Mouse (Mus musculus) heart, embryonic 14.5 days (tissue): Measurements from ENCODE around the gene Frk. TPM values are rescaled to one million over a fixed set of nuclear protein-coding genes. Genes with fewer than 3 reads are reported as not detected.

ENCODE experiments used
- ATAC-seq: fragments of 200-750 bp; cut with Nextera tagmentation; 2 replicates; pipeline ENCODE4 v1.8.0; 2017; ENCODE audit warnings: low read depth, moderate TSS enrichment; ENCODE audit not compliant: insufficient number of reproducible peaks, insufficient read depth, low FRiP score
- H3K27ac ChIP-seq, 2 experiments: fragments of 200-500 bp in 1 of 2; fragments of 300-500 bp in 1 of 2; sonication (generic) in 1 of 2; replicated peaks in 1 of 2; 2 replicates each; pipeline ENCODE4 v1.5.1; 2012 to 2014; ENCODE audit warnings: low read depth in 2 of 2, low read length in 2 of 2, control low read depth in 1 of 2, mild to moderate bottlenecking in 1 of 2, mixed read lengths in 1 of 2; ENCODE audit not compliant: control insufficient read depth in 1 of 2, insufficient read depth in 1 of 2
- H3K27me3 ChIP-seq: fragments of 300-500 bp; sonication (generic); 2 replicates; pipeline ENCODE4 v1.6.1; 2014; ENCODE audit warnings: mild to moderate bottlenecking, low read length, control low read depth; ENCODE audit not compliant: control insufficient read depth, insufficient read depth
- H3K36me3 ChIP-seq: fragments of 300-500 bp; sonication (generic); 2 replicates; pipeline ENCODE4 v1.6.1; 2014; ENCODE audit warnings: mild to moderate bottlenecking, control low read depth, low read length, mixed read lengths; ENCODE audit not compliant: control insufficient read depth, insufficient read depth
- H3K4me1 ChIP-seq, 2 experiments: fragments of 200-500 bp in 1 of 2; fragments of 300-500 bp in 1 of 2; sonication (generic) in 1 of 2; 2 replicates each; pipeline ENCODE4 v1.6.1; 2012 to 2014; ENCODE audit warnings: low read length in 2 of 2, control low read depth in 1 of 2, mixed read lengths in 1 of 2; ENCODE audit not compliant: control insufficient read depth in 2 of 2, insufficient read depth in 2 of 2
- H3K4me2 ChIP-seq: fragments of 300-500 bp; sonication (generic); 2 replicates; pipeline ENCODE4 v1.6.1; 2014; ENCODE audit warnings: mild to moderate bottlenecking, low read length
- H3K4me3 ChIP-seq, 2 experiments: fragments of 200-500 bp in 1 of 2; fragments of 300-500 bp in 1 of 2; sonication (generic) in 1 of 2; 2 replicates each; pipeline ENCODE4 v1.5.1; 2012 to 2014; ENCODE audit warnings: low read length in 2 of 2, mild to moderate bottlenecking in 2 of 2, control low read depth in 1 of 2, low read depth in 1 of 2, moderate library complexity in 1 of 2; ENCODE audit not compliant: control insufficient read depth in 1 of 2, insufficient read depth in 1 of 2
- H3K9ac ChIP-seq: fragments of 300-500 bp; sonication (generic); 2 replicates; pipeline ENCODE4 v1.6.1; 2014; ENCODE audit warnings: mild to moderate bottlenecking, low read length
- H3K9me3 ChIP-seq: fragments of 300-500 bp; sonication (generic); 2 replicates; pipeline ENCODE4 v1.6.1; 2016; ENCODE audit warnings: low read length, control low read depth; ENCODE audit not compliant: control insufficient read depth
- WGBS: fragments of 180-500 bp; shearing (Covaris S2); extraction: QIAGEN DNeasy Blood & Tissue Kit; methylation state at CpG from one replicate; pipeline ENCODE4 v1.1.7; 2014; 5-methylcytosine and 5-hydroxymethylcytosine counted together
- polyA plus RNA-seq: library from polyadenylated mRNA; unstranded; fragments of >200 nt; fragmentation: Nextera tagmentation; extraction: Ambion mirVana; gene quantifications from 2 replicates; pipeline ENCODE4 v1.2.1, GENCODE M21; 2014

Frk gene
- polyA plus RNA-seq, 1 experiment from 2014 or later, result 5.3 TPM

DNA sequence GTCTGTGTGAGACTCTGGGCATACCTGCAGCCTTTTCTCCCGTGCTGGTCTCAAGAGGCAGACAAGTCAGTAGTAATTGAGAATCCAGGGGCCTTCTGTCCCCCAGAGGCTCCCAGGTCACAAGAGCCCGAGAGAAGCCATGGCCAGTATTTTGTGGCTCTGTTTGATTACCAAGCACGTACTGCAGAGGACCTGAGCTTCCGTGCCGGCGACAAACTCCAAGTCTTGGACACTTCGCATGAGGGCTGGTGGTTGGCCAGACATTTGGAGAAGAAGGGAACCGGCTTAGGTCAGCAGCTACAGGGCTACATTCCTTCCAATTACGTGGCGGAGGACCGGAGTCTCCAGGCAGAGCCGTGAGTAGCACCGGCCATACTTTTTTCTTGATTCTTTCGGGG is 814 bp downstream of the Frk start:
- H3K9me3 ChIP-seq, result no peaks in the 10 kb centered on the region
- H3K4me1 ChIP-seq, result peaks cover 0 to 10% of the 10 kb centered on the region in 2 experiments; a peak in 2 of 4 replicates
- H3K4me2 ChIP-seq, result peak overlapping the region; percentile 60
- ATAC-seq, result no peak
- 52% methylated on average over 14 of the region's 14 CpGs for WGBS
- H3K4me3 ChIP-seq, result peak overlapping the region; percentile 41 to 43
- peak overlapping the region; percentile 72 for H3K9ac ChIP-seq
- no peaks in the 10 kb centered on the region for H3K27me3 ChIP-seq
- H3K27ac ChIP-seq, result peak overlapping the region; percentile 58 to 79
- H3K36me3 ChIP-seq, result no peaks in the 10 kb centered on the region

DNA sequence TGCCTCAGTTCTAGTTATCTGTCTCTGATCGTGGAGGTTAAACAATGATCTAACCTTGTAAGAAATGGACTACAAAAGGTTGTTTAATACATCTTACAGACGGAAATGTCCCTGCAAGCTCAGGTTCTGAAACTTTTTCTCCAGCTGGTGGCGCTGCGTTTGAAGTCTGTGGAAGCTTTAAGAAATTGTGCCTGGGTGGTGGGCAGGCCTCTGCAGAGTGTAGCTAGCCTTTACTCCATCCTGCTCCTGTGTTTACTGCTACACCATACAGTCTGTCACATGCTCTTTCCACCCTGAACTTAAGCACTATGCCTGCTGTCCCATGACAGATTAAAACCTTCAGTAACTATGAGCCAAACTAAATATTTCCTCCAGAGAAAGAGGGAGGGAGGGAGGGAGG is 1.9 kb downstream of the Frk start:
- no peak overlapping the region for H3K27ac ChIP-seq
- no peak for ATAC-seq
- H3K27me3 ChIP-seq, result no peaks in the 10 kb centered on the region
- peak overlapping the region; percentile 60 for H3K4me2 ChIP-seq
- H3K4me1 ChIP-seq, result peaks cover 0 to 10% of the 10 kb centered on the region in 2 experiments; a peak in 2 of 4 replicates
- no peak overlapping the region for H3K9ac ChIP-seq
- 57% methylated on average over 4 of the region's 4 CpGs for WGBS
- H3K36me3 ChIP-seq, result no peaks in the 10 kb centered on the region
- no peaks in the 10 kb centered on the region for H3K9me3 ChIP-seq
- no peak overlapping the region; a peak in 1 of 4 replicates for H3K4me3 ChIP-seq

DNA sequence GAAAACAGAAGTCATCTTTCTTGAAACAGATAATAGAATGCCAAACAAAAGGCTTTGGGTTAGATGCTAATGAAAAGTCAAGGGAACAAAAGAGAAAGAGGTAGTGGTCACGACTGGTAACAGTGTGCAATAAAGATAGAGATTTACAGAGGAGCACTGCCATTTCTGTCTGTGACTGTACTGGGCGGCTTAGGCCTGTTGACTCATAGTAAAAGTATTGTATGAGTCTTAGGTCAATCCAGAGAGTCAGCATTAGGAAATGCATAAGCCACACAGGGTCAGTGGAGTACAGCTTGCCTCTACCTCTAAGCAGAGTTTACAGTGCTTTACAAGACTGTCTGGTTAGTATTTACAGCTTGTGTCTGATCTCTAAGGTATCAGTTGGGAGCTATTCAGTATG is 24.6 kb downstream of the Frk start:
- Histone ChIP-seq H3K4me3 (no peak overlapping the region), H3K36me3 (no peaks in the 10 kb centered on the region), H3K9me3 (no peaks in the 10 kb centered on the region), H3K9ac (no peak overlapping the region), H3K27me3 (no peaks in the 10 kb centered on the region), H3K27ac (no peak overlapping the region), H3K4me2 (no peak overlapping the region), H3K4me1 (peaks cover 3% of the 10 kb centered on the region in 2 experiments)
- WGBS, result 74% methylated on average over 2 of the region's 2 CpGs
- ATAC-seq, result no peak

- 46% methylated on average over 1 of the region's 1 CpGs for WGBS
- Histone ChIP-seq H3K4me2 (no peak overlapping the region), H3K27me3 (no peaks in the 10 kb centered on the region), H3K27ac (no peak overlapping the region), H3K4me1 (peaks cover 3 to 9% of the 10 kb centered on the region in 2 experiments), H3K4me3 (no peak overlapping the region), H3K9ac (no peak overlapping the region), H3K9me3 (no peaks in the 10 kb centered on the region), H3K36me3 (no peaks in the 10 kb centered on the region)
- ATAC-seq, result no peak
Observed at GRCm38 (mm10) chr10:34508593-34508992, 25.4 kb downstream of the Frk start.

- no peaks in the 10 kb centered on the region for H3K36me3 ChIP-seq
- H3K27ac ChIP-seq, result no peak overlapping the region
- ATAC-seq, result no peak
- peaks cover 3 to 9% of the 10 kb centered on the region in 2 experiments for H3K4me1 ChIP-seq
- no peak overlapping the region for H3K4me3 ChIP-seq
- WGBS, result 80% methylated on average over 2 of the region's 2 CpGs
- no peak overlapping the region for H3K9ac ChIP-seq
- H3K9me3 ChIP-seq, result no peaks in the 10 kb centered on the region
- H3K4me2 ChIP-seq, result no peak overlapping the region
- no peaks in the 10 kb centered on the region for H3K27me3 ChIP-seq
Observed at GRCm38 (mm10) chr10:34509256-34509655, 26.1 kb downstream of the Frk start.

DNA sequence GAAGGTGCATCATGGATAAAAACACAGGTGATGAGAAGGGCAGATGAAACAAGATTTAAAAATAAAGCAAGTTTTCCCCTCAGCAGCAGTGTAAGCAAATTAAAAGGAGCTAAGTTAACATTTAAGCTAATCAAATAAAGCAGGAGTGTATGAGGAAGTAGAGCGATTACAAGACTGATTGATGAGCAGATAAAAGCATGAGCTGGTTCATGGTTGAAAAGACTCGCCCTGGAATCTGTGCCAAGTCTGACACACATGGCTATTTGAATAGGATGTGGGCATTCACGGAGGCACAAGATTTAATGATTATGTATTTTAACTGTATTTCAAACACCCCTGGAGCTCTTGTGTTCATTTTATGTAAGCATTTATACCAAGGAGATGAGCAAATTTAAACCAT is 28.0 kb downstream of the Frk start:
- 75% methylated on average over 3 of the region's 3 CpGs for WGBS
- H3K9ac ChIP-seq, result no peak overlapping the region
- H3K4me2 ChIP-seq, result no peak overlapping the region
- H3K27ac ChIP-seq, result no peak overlapping the region
- H3K27me3 ChIP-seq, result no peaks in the 10 kb centered on the region
- peaks cover 3 to 9% of the 10 kb centered on the region in 2 experiments for H3K4me1 ChIP-seq
- no peaks in the 10 kb centered on the region for H3K36me3 ChIP-seq
- no peaks in the 10 kb centered on the region for H3K9me3 ChIP-seq
- no peak overlapping the region for H3K4me3 ChIP-seq
- ATAC-seq, result no peak

- no peak overlapping the region for H3K4me3 ChIP-seq
- ATAC-seq, result no peak
- H3K36me3 ChIP-seq, result no peaks in the 10 kb centered on the region
- WGBS, result 20% methylated on average over 4 of the region's 4 CpGs
- no peaks in the 10 kb centered on the region for H3K27me3 ChIP-seq
- H3K4me1 ChIP-seq, result peaks cover 3 to 9% of the 10 kb centered on the region in 2 experiments
- H3K9me3 ChIP-seq, result no peaks in the 10 kb centered on the region
- H3K27ac ChIP-seq, result peak overlapping the region; percentile 62 to 71
- peak overlapping the region; percentile 35; the same call in 1 of the 2 replicates for H3K9ac ChIP-seq
- peak overlapping the region; percentile 37 for H3K4me2 ChIP-seq
Observed at GRCm38 (mm10) chr10:34512551-34512950, 29.4 kb downstream of the Frk start.

DNA sequence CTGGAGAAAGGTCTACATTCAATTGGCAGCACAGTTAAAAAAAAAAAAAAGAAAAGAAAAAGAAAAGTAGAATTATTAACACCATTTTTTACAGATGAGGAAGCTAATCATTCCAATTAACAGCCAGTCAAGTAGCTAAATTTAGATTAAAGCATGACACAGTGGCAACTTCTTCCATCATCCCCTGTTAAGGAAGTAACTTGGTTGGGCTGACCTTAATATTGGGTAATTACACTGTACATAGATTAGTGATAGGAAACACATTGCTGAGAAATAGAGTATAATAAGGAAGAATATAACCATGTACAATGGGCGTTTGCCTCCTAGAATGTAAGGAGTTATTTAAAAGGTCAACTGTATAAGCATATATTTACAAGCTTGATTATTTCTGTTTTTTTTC is 42.4 kb downstream of the Frk start:
- H3K9me3 ChIP-seq, result no peaks in the 10 kb centered on the region
- no peak overlapping the region for H3K4me2 ChIP-seq
- ATAC-seq, result no peak
- 77% methylated on average over 1 of the region's 1 CpGs for WGBS
- H3K27me3 ChIP-seq, result no peaks in the 10 kb centered on the region
- no peak overlapping the region for H3K27ac ChIP-seq
- H3K4me3 ChIP-seq, result no peak overlapping the region
- H3K9ac ChIP-seq, result no peak overlapping the region
- H3K36me3 ChIP-seq, result no peaks in the 10 kb centered on the region
- H3K4me1 ChIP-seq, result no peaks in the 10 kb centered on the region
